Mouse (Mus musculus): ENCODE measurements around the gene Nipsnap2.

DNA sequence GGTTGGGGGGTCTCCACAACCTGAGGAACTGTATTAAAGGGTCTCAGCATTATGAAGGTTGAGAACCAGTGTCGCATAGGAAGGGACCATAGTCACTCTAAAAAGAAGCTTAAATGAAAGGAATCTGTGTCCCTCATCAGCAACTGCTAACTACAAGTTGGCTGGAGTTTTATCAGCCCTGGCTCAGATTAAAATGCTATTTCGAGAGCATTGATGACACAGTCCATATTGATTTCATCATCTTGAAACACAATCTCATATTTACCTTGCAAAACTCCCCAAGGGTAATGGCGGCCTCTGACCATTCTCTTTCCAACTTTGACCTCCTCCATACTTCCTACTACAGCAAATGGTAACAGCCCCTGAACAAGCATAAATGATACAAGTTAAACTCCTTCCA lies 34.3 kb upstream of the Nipsnap2 start:
- TF ChIP-seq CTCF (IDR thresholded peaks at IDR 0.05; ENCODE audit: low read depth, low read length) (no peak), POLR2AphosphoS5 (IDR thresholded peaks at IDR 0.05; ENCODE audit: insufficient replicate concordance, low read depth, low read length) (no peak), GATA1 (IDR thresholded peaks at IDR 0.05; ENCODE audit: borderline replicate concordance, low read length) (no peak), TAL1 (conservative IDR thresholded peaks at IDR 0.05; ENCODE audit: low read depth, low read length) (no peak), GATA2 (IDR thresholded peaks at IDR 0.05; ENCODE audit: borderline replicate concordance, low read depth, low read length) (no peak)

Data from G1E (cell line).